Mouse (Mus musculus) olfactory bulb, adult 2 months (tissue): ENCODE data around the gene Fn3krp. TPM values are rescaled to one million over a fixed set of nuclear protein-coding genes. Genes with fewer than 3 reads are reported as not detected.
A peak's percentile ranks its signal among the peaks of the same experiment; 100 is the strongest.

ENCODE experiments used
- H3K27ac ChIP-seq: fragments of 200-500 bp; 2 replicates; pipeline ENCODE4 v1.5.1; 2012; ENCODE audit warnings: low read depth, low read length; ENCODE audit not compliant: insufficient read depth
- H3K4me1 ChIP-seq: fragments of 200-500 bp; 2 replicates; pipeline ENCODE4 v1.6.1; 2012; ENCODE audit warnings: low read length; ENCODE audit not compliant: control insufficient read depth, insufficient read depth
- H3K4me3 ChIP-seq: fragments of 200-500 bp; 2 replicates; pipeline ENCODE4 v1.5.1; 2012; ENCODE audit warnings: mild to moderate bottlenecking, low read depth, low read length, moderate library complexity; ENCODE audit not compliant: insufficient read depth
- CTCF ChIP-seq: fragments of 200-500 bp; IDR thresholded peaks from 2 replicates; pipeline ENCODE4 v1.5.1; 2012; ENCODE audit warnings: low read depth, mild to moderate bottlenecking, low read length, moderate library complexity; ENCODE audit not compliant: insufficient read depth
- POLR2A ChIP-seq: fragments of 200-500 bp; IDR thresholded peaks from 2 replicates; pipeline ENCODE4 v1.6.1; 2012; ENCODE audit warnings: mild to moderate bottlenecking, low read depth, low read length, moderate library complexity; ENCODE audit not compliant: insufficient read depth
- WGBS: fragments of 180-500 bp; shearing (Covaris S2); methylation state at CpG from one replicate; pipeline ENCODE4 v1.1.7; 2018; 5-methylcytosine and 5-hydroxymethylcytosine counted together
- polyA plus RNA-seq: library from polyadenylated mRNA; stranded (reverse); fragments of >200 nt; gene quantifications from 2 replicates; pipeline ENCODE4 v1.2.4, GENCODE M21; 2012; ENCODE audit warnings: low replicate concordance; ENCODE audit not compliant: missing spikeins, insufficient read depth, insufficient read length

Gene Fn3krp
- polyA plus RNA-seq, 1 experiment, result not detected

DNA sequence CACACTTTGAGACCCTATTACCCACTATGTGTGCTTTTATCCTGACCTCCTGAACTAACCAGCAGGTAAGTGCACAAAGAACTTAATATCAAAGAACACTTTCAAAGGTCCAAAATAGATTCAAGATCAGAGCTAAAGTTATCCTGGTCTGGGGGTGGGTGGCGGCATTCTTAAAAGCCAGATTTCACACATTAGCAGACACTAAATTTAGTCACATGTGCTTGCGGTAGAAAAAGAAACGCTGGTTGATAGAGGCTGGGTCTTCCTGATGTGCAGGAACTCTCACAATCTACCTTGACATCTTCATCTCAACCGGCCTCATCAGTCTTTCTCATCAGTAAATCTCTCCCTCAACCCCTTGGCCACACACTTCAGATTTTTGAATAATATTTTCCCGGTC lies 6.4 kb upstream of the Fn3krp start:
- 60% methylated on average over 5 of the region's 5 CpGs for WGBS
- TF ChIP-seq POLR2A (no peak), CTCF (no peak)
- peak overlapping the region; percentile 42 for H3K27ac ChIP-seq
- no peak overlapping the region for H3K4me3 ChIP-seq
- H3K4me1 ChIP-seq, result peaks cover 5% of the 10 kb centered on the region

DNA sequence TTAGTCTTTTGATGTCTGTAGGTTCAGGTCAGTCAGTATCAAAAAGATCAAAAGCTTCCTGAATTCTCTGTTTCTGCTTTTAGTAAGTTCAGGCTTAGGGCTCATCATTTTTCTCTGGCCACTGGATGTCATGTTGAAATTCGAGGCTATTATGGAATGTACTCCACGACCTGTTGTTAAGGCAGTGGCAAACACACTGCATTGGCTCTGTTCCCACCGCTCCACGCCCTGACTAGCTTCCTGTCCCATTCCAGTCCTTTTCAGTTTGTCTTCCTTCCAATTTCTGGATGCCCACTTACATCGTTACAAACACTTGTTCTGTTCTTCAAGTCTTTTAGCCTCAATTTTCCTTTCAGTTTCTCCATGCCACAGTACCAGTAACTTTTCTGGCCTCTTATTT lies 5.8 kb upstream of the Fn3krp start:
- Histone ChIP-seq H3K27ac (peak overlapping the region; percentile 32), H3K4me1 (peaks cover 5% of the 10 kb centered on the region), H3K4me3 (no peak overlapping the region)
- no peak for TF ChIP-seq CTCF
- no peak for TF ChIP-seq POLR2A
- WGBS, result 69% methylated on average over 5 of the region's 5 CpGs

DNA sequence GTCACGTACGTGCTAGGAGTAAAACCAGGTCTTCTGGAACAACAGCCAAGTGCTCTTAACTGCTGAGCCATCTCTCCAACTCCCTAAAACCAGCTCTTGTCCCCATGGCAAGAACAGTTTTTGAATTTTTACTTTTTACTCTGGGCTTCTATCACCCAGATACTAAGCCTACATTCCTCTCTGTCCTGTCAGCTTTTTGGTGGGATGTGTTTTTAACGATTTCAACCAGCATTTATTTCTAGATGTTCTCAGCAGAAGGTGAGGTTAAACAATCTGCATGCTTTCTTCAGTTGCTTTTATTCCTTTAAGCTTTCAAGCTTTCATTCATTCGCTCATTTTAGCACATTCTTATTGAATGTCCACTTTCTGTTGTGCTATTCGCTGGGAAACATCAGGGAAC lies 3.2 kb upstream of the Fn3krp start:
- WGBS, result 85% methylated on average over 5 of the region's 5 CpGs
- Histone ChIP-seq H3K4me1 (peaks cover 8% of the 10 kb centered on the region), H3K27ac (no peak overlapping the region), H3K4me3 (no peak overlapping the region)
- TF ChIP-seq POLR2A (no peak), CTCF (no peak)

DNA sequence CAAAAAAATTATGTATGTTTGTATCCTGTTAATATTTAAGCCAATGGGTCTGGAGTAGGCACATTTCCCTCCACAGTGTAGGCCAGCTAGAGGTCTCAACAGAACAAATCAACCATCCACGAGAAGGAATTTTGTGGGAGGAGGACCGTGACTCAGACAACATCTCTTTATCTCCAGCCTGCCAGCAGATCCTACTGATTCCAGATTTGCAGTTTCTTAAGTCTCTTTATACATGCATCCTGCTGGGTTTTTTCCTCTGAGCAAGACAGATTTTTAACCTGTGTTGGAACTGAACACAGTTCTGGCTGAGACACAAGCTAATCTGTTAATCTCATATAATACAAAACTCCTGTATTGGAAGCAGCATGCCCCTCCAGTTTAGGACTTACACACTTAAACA lies 2.3 kb upstream of the Fn3krp start:
- Histone ChIP-seq H3K4me3 (no peak overlapping the region), H3K27ac (peak overlapping the region; percentile 83), H3K4me1 (peaks cover 8% of the 10 kb centered on the region)
- 27% methylated on average over 2 of the region's 2 CpGs for WGBS
- no peak for TF ChIP-seq POLR2A
- TF ChIP-seq CTCF, result no peak

DNA sequence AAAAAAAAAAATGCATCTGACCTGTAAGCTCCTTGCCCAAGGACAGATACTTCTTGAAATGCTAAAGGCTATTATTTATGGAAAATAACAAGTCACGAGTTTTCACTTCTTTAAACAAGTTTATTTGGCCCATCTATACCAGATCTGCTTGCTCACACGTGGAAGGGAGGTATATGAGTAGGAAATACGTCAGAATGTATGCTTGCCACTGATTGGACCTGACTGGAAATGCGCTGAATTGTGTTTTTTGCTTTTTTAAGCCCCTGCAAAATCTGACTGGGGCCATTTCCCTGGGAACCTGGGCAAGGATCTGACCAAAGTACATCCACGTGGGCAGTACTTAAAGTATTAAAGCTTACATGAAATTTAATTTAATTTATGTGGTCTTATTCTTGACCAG lies 822 bp upstream of the Fn3krp start:
- no peak overlapping the region for H3K27ac ChIP-seq
- H3K4me3 ChIP-seq, result no peak overlapping the region
- H3K4me1 ChIP-seq, result peaks cover 8% of the 10 kb centered on the region
- WGBS, result 56% methylated on average over 5 of the region's 5 CpGs
- TF ChIP-seq POLR2A (no peak), CTCF (no peak)

DNA sequence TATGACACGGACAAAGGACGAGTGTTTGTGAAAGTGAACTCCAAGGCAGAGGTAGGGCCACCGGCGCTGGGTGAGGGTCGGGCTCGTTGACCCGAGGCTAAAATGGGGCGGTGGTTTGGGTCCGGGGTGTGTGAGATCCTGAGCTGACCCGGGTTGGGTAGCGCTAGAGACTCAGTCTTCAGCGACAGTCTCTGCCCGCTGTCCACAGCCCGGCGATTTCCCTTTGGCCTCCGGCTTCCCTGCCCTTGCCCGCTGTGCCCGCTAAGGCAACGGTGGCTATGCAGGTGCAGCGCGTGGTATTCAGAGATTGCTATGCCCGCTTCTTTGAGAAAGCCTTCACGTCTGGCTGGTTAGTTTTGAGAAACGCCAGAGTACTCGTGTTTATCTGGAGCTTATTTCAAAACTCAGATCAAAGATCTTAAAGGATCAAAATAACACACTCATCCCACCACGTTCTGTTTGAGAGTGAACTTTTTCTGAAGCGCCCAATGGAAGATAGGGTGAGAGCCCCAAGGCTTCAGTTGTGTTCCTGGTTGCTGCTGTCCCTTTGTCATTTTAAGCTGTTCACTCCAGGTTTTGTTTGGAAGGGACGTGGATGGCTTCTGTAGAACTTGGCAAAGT lies 462 bp downstream of the Fn3krp start:
- peaks cover 8% of the 10 kb centered on the region for H3K4me1 ChIP-seq
- H3K4me3 ChIP-seq, result peak overlapping the region; percentile 73
- peak overlapping the region; percentile 18; the same call in 1 of the 2 replicates for H3K27ac ChIP-seq
- TF ChIP-seq POLR2A (no peak), CTCF (no peak)
- under 1% methylated on average over 28 of the region's 28 CpGs for WGBS

DNA sequence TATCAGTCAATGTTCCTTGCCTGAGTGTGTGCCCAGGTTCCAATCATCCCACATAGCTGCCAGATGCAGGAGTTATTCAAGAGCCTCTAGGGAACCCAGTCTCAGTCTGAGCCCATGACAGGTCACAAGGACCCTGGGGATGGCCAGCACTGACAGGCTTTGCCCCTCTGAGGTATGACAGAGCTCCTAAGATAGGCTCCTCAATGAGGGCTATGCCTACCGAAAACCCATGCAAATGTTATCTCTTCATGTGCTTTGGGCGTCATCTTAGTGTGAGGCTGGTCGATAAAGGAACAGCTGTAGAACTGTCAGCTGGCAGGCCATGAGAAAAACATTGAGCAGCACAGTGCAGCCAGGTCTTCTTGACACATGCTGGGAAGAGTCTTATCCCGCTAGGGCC lies 12.2 kb downstream of the Fn3krp start:
- TF ChIP-seq POLR2A (no peak), CTCF (no peak)
- Histone ChIP-seq H3K4me1 (peaks cover 20% of the 10 kb centered on the region), H3K4me3 (no peak overlapping the region), H3K27ac (peak overlapping the region; percentile 84)
- WGBS, result 62% methylated on average over 4 of the region's 4 CpGs

DNA sequence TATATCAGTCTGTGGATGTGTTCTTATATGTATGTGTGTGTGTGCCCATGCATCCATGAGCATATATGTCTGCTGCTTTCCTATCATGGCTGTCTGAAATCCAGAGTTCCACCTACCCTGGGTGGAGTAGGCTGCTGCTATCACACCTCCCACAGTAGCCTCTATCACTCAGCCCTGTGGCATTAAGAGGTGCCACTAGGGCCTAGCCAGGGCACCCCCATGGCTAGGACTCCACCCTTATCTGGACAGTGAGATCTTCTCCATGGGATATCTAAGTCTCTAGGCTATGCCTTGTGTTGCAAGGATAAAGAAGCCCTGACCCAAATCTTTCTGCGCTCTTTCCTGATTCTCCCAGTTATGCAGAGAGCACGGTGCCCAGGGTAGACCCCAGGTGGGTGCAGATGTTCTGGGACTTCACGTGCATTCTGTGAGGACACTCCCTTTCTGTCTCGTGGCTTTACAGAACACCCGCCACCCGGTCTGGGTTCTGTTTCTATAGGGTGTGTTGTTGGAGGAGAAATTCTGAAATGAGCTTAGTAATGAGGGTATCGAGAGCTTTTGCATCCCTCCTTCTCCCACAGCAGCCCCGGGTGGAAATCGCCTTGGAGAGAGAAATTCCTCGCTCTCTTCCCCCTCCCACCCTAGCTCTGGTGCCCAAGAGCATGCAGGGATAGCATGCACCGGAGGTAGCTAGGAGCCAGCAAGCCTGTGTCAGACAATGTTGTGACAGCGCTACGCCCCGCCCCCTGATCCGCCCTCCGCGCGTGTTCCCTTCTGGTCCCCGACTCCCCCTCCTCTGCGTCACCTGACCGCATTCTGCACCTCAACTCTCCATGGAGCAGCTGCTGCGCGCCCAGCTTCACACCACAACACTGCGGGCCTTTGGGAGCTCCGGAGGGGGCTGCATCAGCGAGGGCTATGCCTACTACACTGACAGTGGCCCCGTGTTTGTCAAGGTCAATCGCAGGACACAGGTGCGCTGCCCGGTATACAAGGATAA lies 13.3 kb downstream of the Fn3krp start, which contains the start of gene Fn3k:
Fn3k (plus strand) TSS at position 758 of the 1,000 bp plus-strand sequence.
- 3% methylated on average over 30 of the region's 30 CpGs for WGBS

DNA sequence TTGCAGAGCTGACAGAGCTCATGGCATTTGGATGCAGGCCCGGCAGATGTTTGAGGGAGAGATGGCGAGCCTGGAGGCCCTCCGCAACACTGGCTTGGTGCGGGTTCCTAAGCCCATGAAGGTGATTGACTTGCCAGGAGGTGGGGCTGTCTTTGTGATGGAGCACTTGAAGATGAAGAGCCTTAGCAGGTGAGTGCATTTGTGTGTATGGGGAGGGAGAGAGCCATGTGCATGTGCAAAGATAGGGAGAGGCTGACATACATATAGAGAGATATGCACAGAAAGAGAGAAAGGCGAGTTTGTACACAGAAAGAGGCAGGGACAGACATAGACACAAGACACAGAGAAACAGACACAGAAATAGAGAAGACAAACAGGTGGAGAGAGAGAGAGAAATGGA lies 16.0 kb downstream of the Fn3krp start:
- Histone ChIP-seq H3K4me3 (no peak overlapping the region), H3K27ac (no peak overlapping the region), H3K4me1 (peaks cover 20% of the 10 kb centered on the region)
- TF ChIP-seq POLR2A, result no peak
- no peak for TF ChIP-seq CTCF
- 82% methylated on average over 5 of the region's 5 CpGs for WGBS

More for the DNA sequence above, 13.3 kb downstream of the Fn3krp start, which contains the start of gene Fn3k:
- TF ChIP-seq POLR2A (peak; percentile 56), CTCF (no peak)
- peak within 1 kb of the TSS; percentile 66 for H3K4me3 ChIP-seq
- H3K4me1 ChIP-seq, result peaks cover 20% of the 10 kb centered on the region
- peak within 1 kb of the TSS; percentile 84 for H3K27ac ChIP-seq
